Mouse (Mus musculus) cerebral cortex, adult 2 months (tissue): Measurements from ENCODE around the gene Ak9.

Experiments
- WGBS: fragments of 180-500 bp; shearing (Covaris S2); methylation state at CpG from one replicate; pipeline ENCODE4 v1.1.7; 2018; 5-methylcytosine and 5-hydroxymethylcytosine counted together

Ak9 gene

DNA sequence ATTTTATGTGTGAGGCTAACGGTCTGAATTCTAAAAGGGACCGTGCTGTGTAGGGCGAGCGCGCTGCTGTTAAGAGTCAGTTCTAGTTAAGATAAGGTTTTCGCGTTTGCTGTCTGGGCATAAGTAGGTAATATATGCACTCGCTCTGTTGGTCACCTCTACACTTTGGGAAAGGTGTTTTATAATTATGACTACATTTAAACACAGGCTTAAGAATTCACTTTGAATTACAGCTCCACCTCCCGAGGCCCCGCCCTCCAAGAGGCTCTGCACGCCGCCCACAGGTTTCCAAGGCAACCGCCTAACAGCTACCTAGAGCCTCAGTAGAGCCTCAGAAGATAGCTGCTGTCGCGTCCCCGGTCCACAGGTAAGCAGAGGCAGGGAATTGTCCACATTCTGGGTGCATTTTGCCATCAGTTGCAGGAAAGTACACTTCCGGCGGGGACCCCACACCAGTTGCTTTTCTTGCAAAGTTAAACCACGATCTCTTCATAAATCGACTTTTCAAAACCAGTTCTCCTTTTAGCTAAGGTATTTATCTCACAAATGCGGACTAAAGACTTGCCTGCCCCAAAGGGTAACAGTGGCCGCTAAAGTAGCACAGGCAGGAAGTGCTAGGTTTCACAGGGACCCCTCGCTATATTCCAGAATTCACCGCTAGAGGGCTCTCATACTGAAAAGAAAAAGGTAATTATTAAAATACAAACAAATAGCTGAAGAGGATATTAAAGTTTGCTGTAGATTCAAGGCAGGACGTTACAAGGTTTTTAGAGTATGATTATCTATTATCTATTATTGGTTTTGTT, at the start of gene Ak9:
Gene Ak9, plus strand, starts transcription at position 342 of the 806 bp plus-strand sequence.
- WGBS, result under 1% methylated on average over 25 of the region's 25 CpGs

DNA sequence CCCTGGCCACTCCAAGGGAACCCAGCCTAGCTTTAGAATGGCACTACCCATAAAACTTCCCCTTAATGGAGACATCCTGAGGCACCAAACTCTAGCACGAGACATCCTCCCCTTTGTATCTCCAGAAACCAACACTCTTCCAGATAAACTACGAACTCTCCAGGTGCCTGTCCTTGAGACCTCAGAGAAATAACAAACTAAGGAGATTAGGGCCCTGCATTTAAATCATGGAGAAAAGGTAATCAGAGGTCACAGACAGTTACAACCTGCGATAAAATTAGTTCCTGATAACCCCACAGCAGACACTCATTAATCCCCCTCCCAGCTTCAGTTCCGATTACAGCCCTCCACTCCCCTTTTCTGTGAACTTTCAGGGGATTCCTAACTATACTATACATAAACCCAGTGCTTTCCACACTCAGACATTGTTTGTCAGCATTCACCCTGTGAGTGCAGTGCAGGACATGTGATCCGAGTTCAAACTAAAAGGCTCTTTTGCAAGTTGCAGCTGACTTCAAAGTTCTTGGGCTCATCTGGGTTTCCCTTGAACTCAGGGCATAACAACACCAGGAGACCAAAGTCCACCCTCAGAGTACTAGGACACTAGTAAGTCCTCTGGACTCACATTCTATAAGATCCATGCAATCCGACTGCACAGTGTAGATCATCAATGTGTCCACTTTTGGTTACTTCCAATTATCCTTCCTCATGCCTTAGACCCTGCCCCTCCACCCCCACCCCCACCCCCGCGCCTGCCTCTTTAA, 43.4 kb upstream of the Ak9 start:
- whole genome bisulfite sequencing, result 79% methylated on average over 8 of the region's 8 CpGs

DNA sequence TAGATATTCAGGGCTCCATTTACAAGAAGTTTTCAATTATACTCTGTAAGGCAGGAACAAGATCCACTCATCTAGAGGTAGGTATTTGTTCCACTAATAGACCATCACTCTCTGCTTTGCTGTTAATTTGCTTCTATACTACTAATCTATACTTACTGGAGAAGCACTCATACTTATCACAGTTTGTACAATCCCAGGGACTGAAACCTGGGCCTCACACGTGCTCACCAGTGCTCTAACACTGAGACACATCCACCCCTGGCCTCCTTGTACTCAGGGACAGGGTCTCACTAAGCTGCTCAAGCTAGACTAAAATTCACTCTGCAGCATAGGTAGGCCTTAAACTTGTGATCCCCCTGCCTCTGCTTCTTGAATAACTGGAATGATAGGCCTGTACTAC, 42.6 kb upstream of the Ak9 start:
- WGBS, result 76% methylated on average over 1 of the region's 1 CpGs

DNA sequence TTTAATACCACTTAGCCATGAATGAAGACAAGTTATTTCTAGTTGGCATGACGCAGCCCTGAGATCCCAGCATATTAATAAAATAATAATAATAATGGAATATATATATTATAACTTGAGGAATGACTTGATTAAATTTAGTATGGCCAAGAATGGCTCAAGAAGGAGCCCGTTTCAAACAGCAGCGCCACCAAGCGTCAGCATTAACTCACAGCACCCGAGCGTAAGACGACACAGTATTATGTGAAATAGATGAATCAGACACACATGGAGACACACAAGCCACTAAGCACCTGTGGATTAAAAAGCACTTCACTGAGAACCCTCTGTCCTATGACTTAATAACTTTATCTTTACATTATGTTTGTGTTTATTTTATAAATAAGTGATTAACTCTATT, 31.9 kb upstream of the Ak9 start:
- WGBS, result 60% methylated on average over 7 of the region's 7 CpGs

DNA sequence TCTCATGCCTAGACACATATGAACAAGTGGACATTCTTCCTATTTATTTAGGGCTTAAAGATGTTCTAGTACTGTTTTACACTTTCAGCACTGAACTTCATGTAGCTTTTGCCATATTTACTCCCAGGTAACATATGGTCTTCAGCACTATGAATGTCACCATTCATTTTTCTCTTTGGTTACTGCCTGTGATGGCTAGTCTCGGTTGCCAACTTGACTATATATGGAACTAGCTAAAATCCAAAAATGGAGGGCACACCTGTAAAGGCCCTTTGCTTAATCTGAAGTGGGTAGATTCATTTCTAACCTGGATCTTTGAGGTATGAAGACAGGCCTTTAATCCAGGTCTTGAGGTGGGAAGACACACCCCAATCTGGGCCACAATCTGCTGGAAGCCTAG, 28.9 kb upstream of the Ak9 start:
- WGBS, result 83% methylated on average over 1 of the region's 1 CpGs

DNA sequence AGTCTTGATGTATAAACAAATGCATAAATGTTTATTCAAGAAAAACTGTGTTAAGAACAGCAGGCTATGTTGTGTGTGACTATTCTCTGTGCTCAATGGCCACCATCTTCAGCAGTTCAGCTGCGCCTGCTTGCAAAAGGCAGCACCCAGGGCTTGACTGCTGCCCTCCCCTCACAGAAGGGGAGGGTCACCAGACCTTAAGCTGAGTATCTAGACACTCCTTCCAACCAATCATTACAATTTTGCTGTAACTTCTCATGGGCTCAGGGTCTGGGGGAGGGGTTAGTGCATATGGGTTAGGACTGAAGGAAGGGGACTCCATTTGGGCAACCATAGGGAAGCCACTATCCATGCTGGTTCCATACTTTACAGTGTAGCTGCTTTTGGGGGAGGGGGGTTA, 25.0 kb upstream of the Ak9 start:
- WGBS, result 97% methylated on average over 1 of the region's 1 CpGs

DNA sequence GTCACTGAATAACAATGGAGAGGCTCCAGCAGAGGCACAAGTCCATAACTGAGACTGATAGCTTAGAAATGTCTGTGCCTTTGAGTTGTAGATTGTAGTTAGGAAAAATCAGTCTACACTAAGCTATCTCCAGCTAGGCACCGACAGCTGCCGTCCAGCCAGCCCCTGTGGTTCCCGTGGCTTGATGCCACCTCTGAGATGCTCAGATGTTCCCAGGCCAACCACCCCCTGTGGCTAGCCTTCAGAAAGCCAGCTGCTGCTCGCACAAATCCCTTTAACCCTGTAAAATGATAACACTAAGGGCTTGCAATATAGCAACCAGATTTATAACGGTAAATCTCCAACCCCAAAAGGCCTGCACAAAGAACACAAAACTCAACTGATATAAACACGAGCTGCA, 23.6 kb upstream of the Ak9 start:
- 60% methylated on average over 6 of the region's 6 CpGs for WGBS

DNA sequence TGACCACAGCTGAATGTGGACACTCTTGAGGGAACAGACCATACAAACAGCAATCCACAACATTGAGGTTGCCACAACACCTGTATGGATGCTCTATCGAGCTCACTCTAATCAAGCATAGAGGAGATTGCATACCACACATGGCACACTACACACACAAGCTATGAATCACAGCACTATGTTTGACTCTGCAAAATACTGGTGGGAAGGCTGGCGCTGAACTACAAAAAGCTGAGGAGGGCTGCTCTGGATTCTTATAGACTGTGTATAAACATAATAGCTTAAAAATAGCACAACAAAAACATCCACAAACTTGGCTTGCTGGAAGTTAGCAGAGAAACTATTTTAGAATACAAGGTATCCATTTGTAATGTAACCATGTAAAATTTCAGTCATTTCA, 23.0 kb upstream of the Ak9 start:
- WGBS, result 47% methylated on average over 2 of the region's 2 CpGs

DNA sequence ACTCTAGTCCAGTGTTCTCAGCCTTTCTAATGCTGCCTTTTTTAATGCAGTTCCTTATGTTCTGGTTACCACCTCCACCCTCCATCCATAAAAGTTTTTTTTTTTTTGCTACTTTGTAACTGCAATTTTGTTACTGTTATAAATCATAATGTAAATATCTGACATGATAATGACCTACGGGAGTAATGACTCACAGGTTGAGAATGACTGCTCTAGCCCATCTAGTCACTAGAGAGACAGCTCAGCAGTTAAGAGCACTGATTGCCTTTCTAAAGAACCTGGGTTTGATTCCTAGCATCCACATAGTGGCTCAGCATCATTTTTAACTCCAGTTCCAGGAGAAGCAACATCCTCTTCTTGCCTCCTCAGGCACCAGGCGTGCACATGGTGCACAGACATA, 21.7 kb upstream of the Ak9 start:
- 91% methylated on average over 2 of the region's 2 CpGs for WGBS

DNA sequence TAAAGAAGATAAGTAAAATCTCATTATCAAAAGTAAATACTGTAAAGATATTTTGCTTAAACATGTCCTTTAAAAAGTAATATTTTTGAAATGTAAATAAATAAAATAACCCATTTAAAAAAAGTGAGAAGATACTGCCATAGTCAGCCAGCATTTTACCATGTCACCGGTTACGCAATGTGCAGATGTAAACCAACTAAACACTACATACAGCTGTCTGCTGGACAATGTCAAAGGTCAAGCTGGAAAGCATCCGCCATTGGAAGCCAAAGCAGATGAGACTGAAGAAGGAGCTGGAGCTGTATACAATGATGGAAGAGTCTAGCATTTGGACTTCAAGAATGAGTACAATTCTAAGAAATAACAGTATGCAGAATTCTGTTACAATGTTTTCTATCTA, 16.2 kb upstream of the Ak9 start:
- 93% methylated on average over 3 of the region's 3 CpGs for WGBS

DNA sequence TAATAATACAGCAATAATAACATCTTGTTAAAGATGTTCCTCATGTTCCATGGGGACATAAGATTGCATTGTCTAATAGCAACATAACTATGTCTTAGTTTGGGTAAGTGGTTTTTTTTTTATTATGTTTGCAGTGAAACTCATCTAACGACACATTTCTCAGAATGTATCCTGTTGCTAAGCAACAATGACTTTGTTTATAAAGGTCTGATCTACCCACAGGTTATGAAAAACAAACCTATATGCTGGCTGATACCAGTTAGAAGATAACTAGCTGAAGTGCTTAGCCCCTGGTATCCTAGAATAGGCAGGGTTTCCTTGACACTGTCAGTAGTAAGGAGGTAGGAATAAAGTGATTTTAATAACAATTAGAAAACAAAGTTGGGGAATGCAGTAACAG, 15.7 kb upstream of the Ak9 start:
- WGBS, result 41% methylated on average over 1 of the region's 1 CpGs

DNA sequence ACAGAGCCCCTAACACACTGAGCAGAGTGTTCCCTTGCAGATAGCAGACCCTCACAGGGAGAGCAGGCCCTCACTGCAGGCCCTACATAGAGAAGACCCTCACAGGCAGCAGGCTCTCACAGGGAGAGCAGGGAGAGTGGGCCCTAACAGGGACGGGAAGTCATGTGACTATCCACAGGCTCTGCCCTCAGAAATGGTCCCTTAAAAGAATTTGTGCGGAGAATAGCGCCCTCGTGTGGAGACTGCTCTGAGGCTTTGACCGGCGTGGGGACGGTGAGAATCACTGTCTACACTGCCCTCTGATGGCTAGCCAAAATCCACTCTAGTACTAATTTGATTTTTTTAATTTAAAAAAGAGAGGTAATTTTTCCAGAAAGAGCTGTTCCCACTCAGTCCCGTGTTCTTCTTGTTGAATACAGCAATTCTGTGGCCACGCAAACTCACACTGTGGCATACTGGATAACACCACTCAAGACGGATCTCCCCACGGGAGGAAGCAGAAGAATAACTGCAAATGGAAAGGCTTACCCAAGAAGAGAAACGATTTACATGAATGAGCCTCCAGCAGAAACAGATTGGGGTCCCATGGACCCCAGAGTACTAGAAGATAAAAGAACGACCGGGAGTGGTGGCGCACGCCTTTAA, 14.9 kb upstream of the Ak9 start:
- 24% methylated on average over 16 of the region's 16 CpGs for WGBS

DNA sequence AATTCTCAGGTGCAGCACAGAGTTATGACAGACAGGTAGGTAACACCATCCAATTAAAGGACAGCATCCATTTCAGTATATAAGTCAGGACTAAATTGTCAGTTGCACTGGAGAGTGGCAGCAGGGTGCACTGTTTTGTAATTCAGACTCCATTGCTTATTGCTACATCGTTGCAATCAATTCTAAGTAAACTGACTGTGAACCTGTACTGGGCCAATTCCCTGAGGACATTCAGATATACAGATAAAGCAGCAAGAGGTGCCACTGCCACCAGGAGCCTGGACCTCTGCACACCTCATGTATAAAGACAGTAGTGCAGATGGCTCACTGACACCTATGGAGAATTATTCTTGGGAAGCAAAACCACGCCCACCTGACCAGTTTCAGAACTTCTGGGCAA, 12.8 kb upstream of the Ak9 start:
- 85% methylated on average over 2 of the region's 2 CpGs for whole genome bisulfite sequencing

DNA sequence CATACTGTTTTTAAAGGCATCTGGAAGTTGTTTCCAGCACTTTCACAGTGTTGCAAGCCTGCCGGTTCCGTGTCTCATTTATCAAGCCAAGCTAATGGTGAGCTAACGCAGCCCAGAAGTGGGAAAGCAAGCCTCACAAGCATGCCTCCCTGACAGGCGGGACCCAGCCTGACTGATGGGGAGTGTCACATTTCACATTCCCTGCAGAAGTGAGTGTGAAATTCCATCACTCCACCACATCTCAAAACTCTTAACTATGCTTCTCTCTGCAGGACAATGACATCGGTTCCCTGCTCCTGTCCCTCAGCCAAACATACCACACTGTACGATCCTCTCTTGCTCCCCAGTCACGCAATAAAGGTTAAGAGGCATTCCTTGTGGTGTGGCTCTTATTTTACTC, 10.8 kb upstream of the Ak9 start:
- WGBS, result 63% methylated on average over 7 of the region's 7 CpGs

DNA sequence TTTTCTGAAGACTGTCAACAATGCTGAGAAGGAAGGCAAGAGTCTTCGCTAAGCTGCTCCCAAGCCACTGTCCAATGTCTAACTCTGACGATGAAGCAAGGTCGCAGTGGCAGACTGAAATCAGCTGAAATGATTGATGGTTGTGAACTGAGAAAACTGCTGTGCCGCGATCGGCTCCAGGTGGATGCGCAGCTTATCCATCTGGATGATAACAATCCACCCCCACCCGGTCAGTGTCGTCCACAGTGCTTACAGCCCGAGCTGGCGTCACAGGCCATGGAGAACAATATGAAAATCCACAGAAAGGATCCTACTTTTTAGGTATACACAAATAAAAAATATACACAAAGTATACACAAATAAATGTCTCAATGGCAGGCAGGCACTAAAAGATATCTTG, 9.0 kb upstream of the Ak9 start:
- WGBS, result 86% methylated on average over 11 of the region's 11 CpGs

DNA sequence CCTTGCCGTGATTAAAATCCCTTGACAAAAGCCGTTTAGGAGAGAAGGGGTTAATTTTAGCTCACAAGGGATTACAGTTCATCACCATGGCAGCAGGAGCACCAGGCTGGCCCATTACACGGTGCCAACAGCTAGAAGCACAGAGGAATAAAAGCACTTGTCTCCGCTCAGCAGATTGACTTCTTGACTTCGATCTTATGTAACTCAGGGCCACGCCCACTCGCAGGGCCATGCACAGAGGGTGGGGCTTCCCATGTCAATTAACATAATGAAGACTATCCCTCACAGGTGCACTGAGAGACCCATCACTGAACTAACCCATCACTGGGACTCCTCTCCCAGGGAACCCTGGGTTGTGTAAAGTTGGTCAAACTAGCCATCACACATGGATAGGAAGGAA, 8.6 kb upstream of the Ak9 start:
- 46% methylated on average over 7 of the region's 7 CpGs for WGBS

DNA sequence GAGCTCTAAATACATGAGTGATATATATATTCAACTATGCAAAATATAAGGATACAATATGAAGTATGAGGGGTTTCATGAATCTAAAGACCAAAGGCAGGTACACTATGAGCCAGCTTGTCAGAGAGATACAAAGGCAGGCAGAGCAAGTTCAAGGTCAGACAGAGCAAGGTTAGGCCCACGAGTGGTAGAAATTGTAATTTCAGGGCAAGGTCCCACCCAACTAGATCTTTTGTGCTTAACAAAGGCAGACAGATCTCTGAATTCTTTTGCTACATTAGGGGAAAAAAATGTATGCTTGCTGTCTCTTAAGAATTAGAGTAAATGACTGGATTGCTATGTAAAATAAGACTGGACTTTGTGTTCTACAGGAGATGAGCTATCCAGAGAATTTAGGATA, 3.6 kb upstream of the Ak9 start:
- WGBS, result 76% methylated on average over 1 of the region's 1 CpGs

DNA sequence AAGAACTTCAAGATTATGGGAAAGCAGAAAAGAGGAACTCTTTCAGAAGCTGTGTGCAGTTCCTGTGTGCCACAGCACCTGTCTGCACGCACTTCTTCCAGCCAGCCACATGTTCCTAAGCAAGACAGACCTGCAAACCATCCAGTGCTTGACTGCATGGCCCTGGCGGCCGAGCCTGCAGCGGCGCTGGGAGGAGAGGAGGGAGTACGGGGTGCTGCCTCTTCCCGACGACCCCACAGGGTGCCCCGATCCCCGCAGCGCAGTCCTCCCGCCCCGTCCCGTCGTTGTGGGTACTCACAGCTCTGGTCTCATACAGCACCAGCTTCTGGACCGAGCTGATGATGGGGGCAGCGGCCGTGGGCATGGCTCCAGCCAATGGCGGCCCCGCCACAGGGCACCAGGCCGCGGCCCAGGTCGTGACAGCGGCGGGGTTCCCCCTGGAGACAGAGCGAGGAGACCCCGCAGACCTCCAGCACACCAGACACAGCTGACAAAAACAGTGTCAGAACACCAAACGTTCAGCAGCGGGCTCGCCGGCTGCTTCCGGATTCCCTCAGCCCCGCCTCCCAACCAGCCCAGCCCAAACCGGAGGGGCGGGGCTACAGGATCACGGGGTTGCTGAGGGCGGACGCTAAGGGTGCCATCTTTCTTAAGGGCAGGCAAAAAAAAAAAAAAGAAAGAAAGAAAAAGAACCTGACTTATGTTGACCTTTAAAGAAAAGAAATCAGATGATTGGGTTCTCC, 920 bp upstream of the Ak9 start, which contains the start of gene Fig4:
Gene Fig4, minus strand, starts transcription at position 572 of the 743 bp plus-strand sequence.
- WGBS, result under 1% methylated on average over 38 of the region's 38 CpGs

DNA sequence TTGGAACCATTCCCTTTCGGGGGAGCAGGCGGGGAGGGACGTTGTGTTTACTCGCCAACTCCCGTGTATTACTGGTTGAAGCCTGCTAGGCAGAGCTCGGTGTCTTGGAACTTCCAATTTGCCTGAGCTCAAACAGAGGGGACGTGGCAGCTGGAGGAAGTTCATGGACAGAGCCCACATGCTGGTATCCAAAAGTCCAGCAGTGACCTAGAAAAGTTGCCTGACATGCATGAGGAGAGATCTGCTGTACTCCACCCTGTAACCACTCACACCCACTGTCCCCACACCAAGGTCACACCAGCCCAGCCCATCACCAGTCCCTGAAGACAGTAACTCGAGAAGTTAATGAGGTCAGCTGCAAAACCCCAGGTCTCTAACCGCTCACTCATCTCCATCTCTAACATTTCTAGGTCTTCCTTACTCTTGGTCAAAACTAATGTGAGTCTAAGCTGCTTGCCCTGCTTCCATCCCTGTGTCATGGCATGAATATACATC, 1.2 kb downstream of the Ak9 start:
- 84% methylated on average over 9 of the region's 9 CpGs for WGBS

DNA sequence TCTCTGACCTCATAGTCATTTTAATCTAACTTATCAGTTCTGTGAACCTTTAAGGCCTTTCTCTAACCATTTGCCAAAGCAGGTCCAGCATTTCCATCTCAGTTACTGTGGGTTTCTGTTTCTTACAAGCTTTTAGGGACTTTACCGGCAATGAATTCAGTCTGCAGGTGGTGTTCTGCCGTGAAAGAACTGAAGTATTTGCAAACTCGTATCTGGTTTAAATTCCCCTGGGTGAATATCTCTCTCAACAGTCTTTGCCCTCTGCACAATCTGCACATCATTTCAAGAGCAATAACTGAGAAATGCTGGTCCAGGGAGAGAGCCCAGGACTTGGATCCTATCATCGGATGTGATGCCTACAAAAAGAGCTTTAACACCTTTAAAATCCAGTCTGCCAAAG, 4.4 kb downstream of the Ak9 start:
- WGBS, result 84% methylated on average over 4 of the region's 4 CpGs

DNA sequence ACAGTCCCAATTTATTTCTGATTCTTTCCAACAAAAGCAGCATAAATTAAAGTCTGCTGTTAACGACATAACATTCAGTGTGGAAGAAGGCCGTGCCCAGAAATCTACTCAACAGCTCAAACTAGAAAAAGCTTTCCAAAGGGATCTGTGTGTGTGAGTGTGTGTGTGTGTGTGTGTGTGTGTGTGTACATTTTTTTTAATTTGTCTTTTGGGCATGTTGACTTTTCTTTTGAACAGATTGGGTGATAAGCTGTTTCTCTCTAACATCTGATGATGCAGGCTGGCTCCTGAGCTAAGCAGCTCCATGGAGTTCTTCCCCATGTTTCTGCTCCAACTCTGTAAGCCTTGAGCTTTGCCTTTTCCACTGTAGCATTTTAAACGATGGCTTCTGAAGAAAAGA, 12.1 kb downstream of the Ak9 start:
- 37% methylated on average over 3 of the region's 3 CpGs for WGBS

DNA sequence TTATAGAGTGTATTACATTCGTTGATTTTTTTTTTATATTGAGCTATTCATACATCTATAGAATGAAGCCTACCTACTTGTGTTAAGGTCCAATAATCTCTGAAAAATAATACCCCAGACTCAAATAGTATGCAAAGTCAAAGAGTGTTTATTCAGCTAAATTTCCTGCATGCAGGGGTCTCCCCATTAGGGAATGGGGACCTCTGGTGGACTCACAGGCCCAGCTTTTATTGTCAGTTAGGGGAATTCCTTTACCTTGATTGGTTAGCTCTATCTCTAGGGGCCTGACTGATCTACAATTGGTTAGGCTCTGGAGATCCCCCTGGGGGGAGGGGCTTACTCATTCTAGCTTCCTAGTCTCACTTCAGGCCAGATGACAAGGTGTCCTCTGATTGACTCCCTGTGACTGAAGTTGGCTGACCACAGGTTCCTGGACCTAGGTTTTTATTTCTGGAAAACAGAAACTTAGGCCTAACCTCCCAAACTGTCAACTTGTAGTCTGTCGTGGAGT, 28.8 kb downstream of the Ak9 start:
- 88% methylated on average over 2 of the region's 2 CpGs for WGBS
